Mouse (Mus musculus) mesoderm, embryonic 11.5 days (tissue): ENCODE results near the gene Dolk.

ENCODE experiments used
- DNase-seq: peaks from one replicate; pipeline ENCODE4 v3.0.0-alpha.2; 2012; ENCODE audit warnings: low read depth, low spot score

The Dolk gene

GRCm38 (mm10) chr2:30250166-30251128 lies 35.7 kb downstream of the Dolk start:
- no peak for DNase-seq

GRCm38 (mm10) chr2:30249182-30249581 lies 37.0 kb downstream of the Dolk start:
- no peak for DNase-seq

GRCm38 (mm10) chr2:30247681-30248080 lies 38.5 kb downstream of the Dolk start:
- no peak for DNase-seq

- no peak for DNase-seq
These were observed 39.1 kb downstream of the Dolk start for GRCm38 (mm10) chr2:30247036-30247435.

- DNase-seq: no peak
These were observed 41.4 kb downstream of the Dolk start for GRCm38 (mm10) chr2:30244595-30245178.

- no peak for DNase-seq
These were observed 42.7 kb downstream of the Dolk start for GRCm38 (mm10) chr2:30243391-30243790.

- DNase-seq: peak; percentile 87
These were observed 43.6 kb downstream of the Dolk start for GRCm38 (mm10) chr2:30242509-30242908.

GRCm38 (mm10) chr2:30240267-30240666 lies 45.9 kb downstream of the Dolk start, which contains the start of gene Gm28035:
Gm28035 (plus strand) TSS chr2:30240567.
- DNase-seq: no peak

GRCm38 (mm10) chr2:30239777-30240176 lies 46.4 kb downstream of the Dolk start:
- DNase-seq: no peak

GRCm38 (mm10) chr2:30238906-30239465 lies 47.1 kb downstream of the Dolk start:
- DNase-seq: no peak

- peak; percentile 55 for DNase-seq
These were observed 48.3 kb downstream of the Dolk start for GRCm38 (mm10) chr2:30237881-30238280.

- DNase-seq: peak; percentile 99
These were observed 48.8 kb downstream of the Dolk start, which contains the start of gene Lrrc8a for GRCm38 (mm10) chr2:30237199-30237880. Lrrc8a (plus strand) TSS chr2:30237715.

- peak; percentile 37 for DNase-seq
These were observed 49.5 kb downstream of the Dolk start for GRCm38 (mm10) chr2:30236426-30237198.

- DNase-seq: no peak
These were observed 50.5 kb downstream of the Dolk start for GRCm38 (mm10) chr2:30235593-30235992.
